Mouse (Mus musculus) midbrain, postnatal 0 days (tissue): Measurements from ENCODE around the gene Rasa2. TPM values are rescaled to one million over a fixed set of nuclear protein-coding genes. Genes with fewer than 3 reads are reported as not detected.

ENCODE experiments used
- ATAC-seq: fragments of 200-750 bp; cut with Nextera tagmentation; 2 replicates; pipeline ENCODE4 v1.8.0; 2017; ENCODE audit warnings: moderate number of reproducible peaks, mild to moderate bottlenecking, moderate TSS enrichment, moderate library complexity; ENCODE audit not compliant: low FRiP score
- DNase-seq: peaks from one replicate; pipeline ENCODE4 v3.0.0-alpha.2; 2015; ENCODE audit warnings: low spot score
- H3K27ac ChIP-seq: fragments of 300-500 bp; sonication (generic); 2 replicates; pipeline ENCODE4 v1.5.1; 2014; ENCODE audit warnings: low read depth, mild to moderate bottlenecking, low read length, mixed read lengths
- H3K27me3 ChIP-seq: fragments of 300-500 bp; sonication (generic); 2 replicates; pipeline ENCODE4 v1.6.1; 2014; ENCODE audit warnings: low read length, control low read depth, mixed read lengths; ENCODE audit not compliant: insufficient read depth
- H3K36me3 ChIP-seq: fragments of 300-500 bp; sonication (generic); 2 replicates; pipeline ENCODE4 v1.6.1; 2014; ENCODE audit warnings: low read length, control low read depth, mixed read lengths; ENCODE audit not compliant: insufficient read depth
- H3K4me1 ChIP-seq: fragments of 300-500 bp; sonication (generic); 2 replicates; pipeline ENCODE4 v1.6.1; 2014; ENCODE audit warnings: mild to moderate bottlenecking, control low read depth, antibody characterized with exemption, low read length, mixed read lengths; ENCODE audit not compliant: insufficient read depth
- H3K4me2 ChIP-seq: fragments of 300-500 bp; sonication (generic); 2 replicates; pipeline ENCODE4 v1.6.1; 2014; ENCODE audit warnings: low read depth, mild to moderate bottlenecking, low read length, mixed read lengths; ENCODE audit not compliant: poor library complexity, severe bottlenecking
- H3K4me3 ChIP-seq: fragments of 300-500 bp; sonication (generic); 2 replicates; pipeline ENCODE4 v1.5.1; 2014; ENCODE audit warnings: low read depth, mild to moderate bottlenecking, low read length, moderate library complexity
- H3K9ac ChIP-seq: fragments of 300-500 bp; sonication (generic); replicated peaks from 2 replicates; pipeline ENCODE4 v1.6.1; 2014; ENCODE audit warnings: mild to moderate bottlenecking, low read length, moderate library complexity, mixed read lengths; ENCODE audit not compliant: poor library complexity, severe bottlenecking
- H3K9me3 ChIP-seq: fragments of 300-500 bp; sonication (generic); 2 replicates; pipeline ENCODE4 v1.6.1; 2016; ENCODE audit warnings: low read length, control low read depth
- CTCF ChIP-seq: IDR thresholded peaks from 2 replicates; pipeline ENCODE4 v1.5.1; 2016; ENCODE audit warnings: antibody characterized with exemption, mild to moderate bottlenecking
- WGBS: fragments of 180-500 bp; shearing (Covaris S2); extraction: QIAGEN DNeasy Blood & Tissue Kit; methylation state at CpG from one replicate; pipeline ENCODE4 v1.1.7; 2014; 5-methylcytosine and 5-hydroxymethylcytosine counted together
- polyA plus RNA-seq: library from polyadenylated mRNA; unstranded; fragments of >200 nt; fragmentation: Nextera tagmentation; extraction: Ambion mirVana; gene quantifications from 2 replicates; pipeline ENCODE4 v1.2.1, GENCODE M21; 2015
- total RNA-seq: library from RNA; depleted of rRNA; stranded (reverse); fragments of >200 nt; gene quantifications from 2 replicates; pipeline ENCODE4 v1.2.3, GENCODE M21; 2014

Gene Rasa2
- total and polyA plus RNA-seq, 2 experiments from 2014 or later, result 11.5 to 13.4 TPM

GRCm38 (mm10) chr9:96660510-96661244, 29.3 kb upstream of the Rasa2 start:
- Histone ChIP-seq H3K27ac (no peak overlapping the region), H3K9me3 (no peaks in the 10 kb centered on the region), H3K4me3 (no peak overlapping the region), H3K36me3 (no peaks in the 10 kb centered on the region), H3K4me2 (no peak overlapping the region), H3K9ac (no peak overlapping the region), H3K27me3 (no peaks in the 10 kb centered on the region), H3K4me1 (no peaks in the 10 kb centered on the region)
- WGBS, result 61% methylated on average over 10 of the region's 10 CpGs
- TF ChIP-seq CTCF, result no peak
- DNase-seq (peak; percentile 78), ATAC-seq (peak; percentile 78)

GRCm38 (mm10) chr9:96659801-96660200, 28.4 kb upstream of the Rasa2 start:
- no peak overlapping the region for H3K4me2 ChIP-seq
- WGBS, result 78% methylated on average over 2 of the region's 2 CpGs

DNA sequence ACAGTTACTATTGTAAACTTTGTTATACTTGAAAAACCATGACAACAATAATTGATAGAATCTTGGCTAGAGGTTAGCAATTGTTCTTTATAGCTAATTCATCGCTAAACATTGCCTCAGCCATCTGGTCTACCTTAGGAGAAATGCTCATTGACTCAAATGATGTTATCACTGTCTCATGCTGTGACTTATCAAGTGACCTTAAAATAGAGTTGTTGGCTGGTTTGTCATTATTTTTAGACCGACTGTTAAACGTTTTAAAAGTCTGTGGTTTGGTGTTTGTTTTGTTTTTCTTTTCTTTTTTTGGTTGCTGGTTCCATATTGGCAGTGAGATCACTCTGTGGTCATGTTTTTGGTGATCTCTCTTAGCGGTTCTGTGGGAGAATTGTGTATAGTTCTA, 22.1 kb upstream of the Rasa2 start:
- DNase-seq, result no peak

More at GRCm38 (mm10) chr9:96659801-96660200, 28.4 kb upstream of the Rasa2 start:
- H3K27ac ChIP-seq, result no peak overlapping the region
- no peaks in the 10 kb centered on the region for H3K36me3 ChIP-seq
- TF ChIP-seq CTCF, result no peak
- no peaks in the 10 kb centered on the region for H3K27me3 ChIP-seq
- no peak overlapping the region for H3K4me3 ChIP-seq
- no peaks in the 10 kb centered on the region for H3K4me1 ChIP-seq
- no peaks in the 10 kb centered on the region for H3K9me3 ChIP-seq
- no peak overlapping the region for H3K9ac ChIP-seq
- no peak for ATAC-seq
- DNase-seq, result no peak

DNA sequence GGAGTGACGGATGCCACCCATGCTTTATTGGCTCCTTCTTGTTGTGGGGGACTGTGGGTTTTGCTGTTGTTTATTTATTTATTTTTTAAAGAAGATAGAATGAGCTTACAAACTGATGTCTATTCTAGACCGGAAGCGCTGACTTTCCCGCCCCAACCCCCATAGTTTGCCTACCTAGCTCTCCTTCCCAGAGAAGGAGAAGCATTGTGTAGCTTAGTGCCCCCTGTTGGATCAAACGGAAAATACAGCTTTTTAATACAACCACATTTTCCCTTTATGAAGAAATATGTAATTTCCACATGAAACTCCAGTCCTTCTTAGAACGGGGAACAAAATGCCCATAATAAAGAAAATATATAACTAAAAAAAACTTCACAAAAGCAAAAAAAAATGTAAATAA, 21.3 kb upstream of the Rasa2 start:
- Histone ChIP-seq H3K27ac (no peak overlapping the region), H3K4me3 (no peak overlapping the region), H3K36me3 (no peaks in the 10 kb centered on the region), H3K4me2 (no peak overlapping the region), H3K27me3 (no peaks in the 10 kb centered on the region), H3K9ac (no peak overlapping the region), H3K9me3 (no peaks in the 10 kb centered on the region), H3K4me1 (no peaks in the 10 kb centered on the region)
- 64% methylated on average over 6 of the region's 6 CpGs for WGBS
- peak; percentile 18 for DNase-seq
- no peak for ATAC-seq
- peak; percentile 47 for TF ChIP-seq CTCF

More for the DNA sequence above, 22.1 kb upstream of the Rasa2 start:
- H3K4me2 ChIP-seq, result no peak overlapping the region
- no peak overlapping the region for H3K9ac ChIP-seq
- no peak overlapping the region for H3K4me3 ChIP-seq
- 77% methylated on average over 4 of the region's 4 CpGs for WGBS
- no peak for TF ChIP-seq CTCF
- no peak overlapping the region for H3K27ac ChIP-seq
- H3K9me3 ChIP-seq, result no peaks in the 10 kb centered on the region
- H3K4me1 ChIP-seq, result no peaks in the 10 kb centered on the region
- no peaks in the 10 kb centered on the region for H3K27me3 ChIP-seq
- H3K36me3 ChIP-seq, result no peaks in the 10 kb centered on the region
- ATAC-seq, result no peak

DNA sequence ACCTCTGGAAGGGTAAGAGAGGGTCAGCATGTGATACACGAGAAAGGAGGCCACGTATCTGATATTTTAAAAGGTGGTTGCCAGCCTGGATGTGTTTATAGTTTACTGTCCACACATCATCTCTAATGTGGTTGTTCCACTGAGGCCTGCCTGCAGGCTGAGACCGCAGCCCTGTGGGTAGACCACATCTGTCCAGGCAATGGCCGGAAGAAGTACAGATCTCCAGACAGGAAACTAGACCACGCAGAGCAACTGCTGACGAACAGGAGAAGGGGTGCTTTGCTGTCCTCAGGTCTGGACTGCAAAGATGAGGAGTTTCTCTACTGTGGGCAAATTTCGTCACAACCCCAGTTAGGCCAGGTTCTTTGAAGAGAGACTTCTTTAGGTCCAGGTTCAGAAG, 19.4 kb upstream of the Rasa2 start:
- Histone ChIP-seq H3K4me1 (no peaks in the 10 kb centered on the region), H3K9ac (no peak overlapping the region), H3K27me3 (no peaks in the 10 kb centered on the region), H3K9me3 (no peaks in the 10 kb centered on the region), H3K36me3 (no peaks in the 10 kb centered on the region), H3K4me3 (no peak overlapping the region), H3K27ac (no peak overlapping the region), H3K4me2 (no peak overlapping the region)
- DNase-seq (no peak), ATAC-seq (no peak)
- no peak for TF ChIP-seq CTCF
- WGBS, result 90% methylated on average over 7 of the region's 7 CpGs

GRCm38 (mm10) chr9:96649924-96650323, 18.5 kb upstream of the Rasa2 start:
- H3K9me3 ChIP-seq, result no peaks in the 10 kb centered on the region
- no peak overlapping the region for H3K4me2 ChIP-seq
- 71% methylated on average over 9 of the region's 9 CpGs for whole genome bisulfite sequencing
- H3K27me3 ChIP-seq, result no peaks in the 10 kb centered on the region
- no peaks in the 10 kb centered on the region for H3K4me1 ChIP-seq
- H3K36me3 ChIP-seq, result no peaks in the 10 kb centered on the region
- DNase-seq, result no peak
- no peak overlapping the region for H3K4me3 ChIP-seq
- ATAC-seq, result no peak
- H3K27ac ChIP-seq, result no peak overlapping the region
- no peak overlapping the region for H3K9ac ChIP-seq
- no peak for TF ChIP-seq CTCF
